ENCODE assay signal across 8 mouse cellular contexts in genomic region chr16:38088126-38088628, GRCm38 (mm10). TPM values are rescaled to one million over a fixed set of nuclear protein-coding genes. Genes with fewer than 3 reads are reported as not detected.
DNase-seq lines count a peak whose midpoint lies in the region; ATAC-seq and TF ChIP-seq lines count a peak whose summit lies in the region.

No protein-coding gene starts in this region.

- peak; percentile 85 for DNase-seq in kidney, postnatal 0 days (ENCODE audit: low spot score)
- no peak for DNase-seq in kidney, postnatal 14 days
- DNase-seq in G1E (ENCODE audit: low spot score), result peak; percentile 59
- DNase-seq in embryonic facial prominence, embryonic 14.5 days (ENCODE audit: low spot score), result peak; percentile 92
- DNase-seq in left cerebral cortex, adult 9 months (ENCODE audit: low spot score in 2 of 2), result no peak

- no peaks in the 10 kb centered on the region for H3K9me3 ChIP-seq in kidney, postnatal 0 days (replicated peaks; ENCODE audit: low read length)
- no peaks in the 10 kb centered on the region for H3K9me3 ChIP-seq in G1E (replicated peaks)
- no peaks in the 10 kb centered on the region for H3K9me3 ChIP-seq in embryonic facial prominence, embryonic 14.5 days (ENCODE audit: control insufficient read depth, low read length)
- no peaks in the 10 kb centered on the region for H3K9me3 ChIP-seq in limb, embryonic 15.5 days
- no peaks in the 10 kb centered on the region for H3K9me3 ChIP-seq in stomach, embryonic 16.5 days (replicated peaks; ENCODE audit: control insufficient read depth, low read length)

- peak overlapping the region; percentile 78 for H3K4me2 ChIP-seq in kidney, postnatal 0 days (ENCODE audit: low read length)
- H3K4me2 ChIP-seq in embryonic facial prominence, embryonic 14.5 days (ENCODE audit: low read depth, low read length), result peak overlapping the region; percentile 79
- peak overlapping the region; percentile 66 for H3K4me2 ChIP-seq in limb, embryonic 15.5 days
- H3K4me2 ChIP-seq in stomach, embryonic 16.5 days (ENCODE audit: low read depth, low read length), result peak overlapping the region; percentile 82

- H3K4me3 ChIP-seq in kidney, postnatal 0 days (replicated peaks; ENCODE audit: low read depth, low read length), result peak overlapping the region; percentile 56
- H3K4me3 ChIP-seq in G1E (ENCODE audit: low read depth, low read length), result peak overlapping the region; percentile 83
- peak overlapping the region; percentile 93 for H3K4me3 ChIP-seq in embryonic facial prominence, embryonic 14.5 days (ENCODE audit: low read depth, low read length)
- H3K4me3 ChIP-seq in limb, embryonic 15.5 days, result peak overlapping the region; percentile 83
- H3K4me3 ChIP-seq in stomach, embryonic 16.5 days (replicated peaks; ENCODE audit: low read length), result peak overlapping the region; percentile 84

- ATAC-seq in kidney, postnatal 0 days (replicated peaks; ENCODE audit: low FRiP score, low read depth), result peak; percentile 12
- no peak for ATAC-seq in G1E (ENCODE audit: extremely low read depth, insufficient number of reproducible peaks, low FRiP score, poor library complexity, severe bottlenecking)
- ATAC-seq in embryonic facial prominence, embryonic 14.5 days (ENCODE audit: low read depth), result peak; percentile 11
- ATAC-seq in limb, embryonic 15.5 days (ENCODE audit: insufficient number of reproducible peaks, low FRiP score, low TSS enrichment, low read depth), result peak; percentile 3
- peak; percentile 51 for ATAC-seq in stomach, embryonic 16.5 days (ENCODE audit: insufficient read depth, low FRiP score)
- no peak for ATAC-seq in granulocyte monocyte progenitor cell, adult 5-6 weeks (replicated peaks; ENCODE audit: poor library complexity, severe bottlenecking)

- H3K27me3 ChIP-seq in kidney, postnatal 0 days (ENCODE audit: insufficient read depth, low read length), result no peaks in the 10 kb centered on the region
- no peaks in the 10 kb centered on the region for H3K27me3 ChIP-seq in G1E (ENCODE audit: insufficient read depth, low read length)
- H3K27me3 ChIP-seq in embryonic facial prominence, embryonic 14.5 days (replicated peaks; ENCODE audit: control insufficient read depth, insufficient read depth, low read length), result no peaks in the 10 kb centered on the region
- H3K27me3 ChIP-seq in limb, embryonic 15.5 days, result no peaks in the 10 kb centered on the region
- no peaks in the 10 kb centered on the region for H3K27me3 ChIP-seq in stomach, embryonic 16.5 days (ENCODE audit: control insufficient read depth, insufficient read depth, low read length)

- no peaks in the 10 kb centered on the region for H3K36me3 ChIP-seq in kidney, postnatal 0 days (ENCODE audit: insufficient read depth, low read length)
- H3K36me3 ChIP-seq in G1E (replicated peaks), result peaks cover 8% of the 10 kb centered on the region
- H3K36me3 ChIP-seq in embryonic facial prominence, embryonic 14.5 days (ENCODE audit: control insufficient read depth, insufficient read depth, low read length), result no peaks in the 10 kb centered on the region
- no peaks in the 10 kb centered on the region for H3K36me3 ChIP-seq in limb, embryonic 15.5 days
- no peaks in the 10 kb centered on the region for H3K36me3 ChIP-seq in stomach, embryonic 16.5 days (ENCODE audit: control insufficient read depth, insufficient read depth, low read length)

- H3K4me1 ChIP-seq in kidney, postnatal 0 days (replicated peaks; ENCODE audit: insufficient read depth, low read length), result 0 out of 2 replicates have a peak, but pooled peaks cover 5% of the 10 kb centered on the region
- peaks cover 25% of the 10 kb centered on the region for H3K4me1 ChIP-seq in G1E (ENCODE audit: insufficient read depth, low read depth, low read length)
- H3K4me1 ChIP-seq in embryonic facial prominence, embryonic 14.5 days (ENCODE audit: control insufficient read depth, insufficient read depth, low read length), result peaks cover 12% of the 10 kb centered on the region; the same call in 1 of the 2 replicates
- H3K4me1 ChIP-seq in limb, embryonic 15.5 days, result peaks cover 11% of the 10 kb centered on the region
- peaks cover 14% of the 10 kb centered on the region for H3K4me1 ChIP-seq in stomach, embryonic 16.5 days (ENCODE audit: control insufficient read depth, insufficient read depth, low read length)

- 0% methylated on average over 37 of the region's 40 CpGs for WGBS in kidney, postnatal 0 days
- under 1% methylated on average over 28 of the region's 40 CpGs for WGBS in embryonic facial prominence, embryonic 14.5 days
- WGBS in limb, embryonic 15.5 days, result 0% methylated on average over 38 of the region's 40 CpGs
- under 1% methylated on average over 40 of the region's 40 CpGs for whole genome bisulfite sequencing in stomach, embryonic 16.5 days

- peak overlapping the region; percentile 100 for H3K27ac ChIP-seq in kidney, postnatal 0 days
- H3K27ac ChIP-seq in embryonic facial prominence, embryonic 14.5 days (replicated peaks; ENCODE audit: low read depth, low read length), result peak overlapping the region; percentile 100
- peak overlapping the region; percentile 100 for H3K27ac ChIP-seq in limb, embryonic 15.5 days
- H3K27ac ChIP-seq in stomach, embryonic 16.5 days (ENCODE audit: low read length), result peak overlapping the region; percentile 100

- H3K9ac ChIP-seq in kidney, postnatal 0 days (ENCODE audit: low read depth, low read length), result peak overlapping the region; percentile 86
- H3K9ac ChIP-seq in embryonic facial prominence, embryonic 14.5 days (ENCODE audit: low read depth, low read length), result peak overlapping the region; percentile 95
- peak overlapping the region; percentile 89 for H3K9ac ChIP-seq in limb, embryonic 15.5 days
- H3K9ac ChIP-seq in stomach, embryonic 16.5 days (ENCODE audit: low read length), result peak overlapping the region; percentile 93

- TF ChIP-seq CTCF in kidney, postnatal 0 days (IDR thresholded peaks at IDR 0.05; ENCODE audit: low read depth), result no peak
- no peak for TF ChIP-seq CTCF in G1E (IDR thresholded peaks at IDR 0.05; ENCODE audit: low read depth, low read length)

RNA-seq across cellular contexts. Expression of gene Gsk3b, which starts 0.6 kb away (rescaled TPM):
- 43.8 and 48.7 TPM in 2 replicates for polyA plus RNA-seq in kidney, postnatal 0 days (2015; fragmentation: Nextera tagmentation; extraction: Ambion mirVana)
- total RNA-seq in G1E (2014; fragmentation: Nextera tagmentation) (93.8 and 112 TPM in 2 replicates), G1E (2017) (33.3 and 49.2 TPM in 2 replicates)
- 9.3 and 10.1 TPM in 2 replicates for polyA plus RNA-seq in G1E (2012)
- 54.2 and 60.3 TPM in 2 replicates for polyA plus RNA-seq in embryonic facial prominence, embryonic 14.5 days (2014; fragmentation: Nextera tagmentation; extraction: Ambion mirVana)
- 52.0 and 55.3 TPM in 2 replicates for polyA plus RNA-seq in limb, embryonic 15.5 days (2015; fragmentation: Nextera tagmentation; extraction: Ambion mirVana)
- 41.8 and 42.3 TPM in 2 replicates for polyA plus RNA-seq in stomach, embryonic 16.5 days (2015; fragmentation: Nextera tagmentation; extraction: Ambion mirVana)
- 46.8 and 50.9 TPM in 2 replicates for total RNA-seq in granulocyte monocyte progenitor cell, adult 5-6 weeks (2014; fragmentation: Nextera tagmentation)
- total RNA-seq in granulocyte monocyte progenitor cell, adult 5-6 weeks (2017), result 20.0 and 25.5 TPM in 2 replicates

Comparison
In these comparisons a context has a peak if more than half of its experiments do, and no peak if none do; other contexts are left out.
1. DNase-seq: peak in kidney, postnatal 0 days (single experiment), G1E (single experiment) and embryonic facial prominence, embryonic 14.5 days (single experiment); none in kidney, postnatal 14 days (single experiment) and left cerebral cortex, adult 9 months (0 of 2).
2. ATAC-seq: peak in kidney, postnatal 0 days (single experiment), embryonic facial prominence, embryonic 14.5 days (single experiment), limb, embryonic 15.5 days (single experiment) and stomach, embryonic 16.5 days (single experiment); none in G1E (single experiment) and granulocyte monocyte progenitor cell, adult 5-6 weeks (single experiment).
3. Peak in every context shown above with its lines, with median percentiles within 50 percentile points of each other: H3K27ac ChIP-seq, H3K4me2 ChIP-seq, H3K4me3 ChIP-seq and H3K9ac ChIP-seq.